Mouse (Mus musculus) CH12.LX (cell line): ENCODE data around the gene Mkrn1. TPM values are rescaled to one million over a fixed set of nuclear protein-coding genes. Genes with fewer than 3 reads are reported as not detected.

ENCODE experiments used
- DNase-seq: peaks from one replicate; pipeline ENCODE4 v3.0.0-alpha.2; 2013; ENCODE audit errors: extremely low read depth
- H3K27ac ChIP-seq: 2 replicates; pipeline ENCODE4 v1.5.1; 2012; ENCODE audit warnings: low read depth, mild to moderate bottlenecking, control low read depth, moderate library complexity; ENCODE audit not compliant: insufficient read depth
- H3K27me3 ChIP-seq: replicated peaks from 2 replicates; pipeline ENCODE3; 2012; ENCODE audit warnings: inconsistent platforms
- H3K36me3 ChIP-seq, 2 experiments: replicated peaks in 1 of 2; 2 replicates each; pipeline versions ENCODE3 to v1.6.1; 2012; ENCODE audit warnings: inconsistent platforms in 1 of 2, low read length in 1 of 2, mild to moderate bottlenecking in 1 of 2, mixed read lengths in 1 of 2, moderate library complexity in 1 of 2; ENCODE audit not compliant: control insufficient read depth in 1 of 2, insufficient read depth in 1 of 2
- H3K4me1 ChIP-seq, 2 experiments: 2 replicates each; pipeline ENCODE4 v1.6.1; 2012; ENCODE audit warnings: inconsistent platforms in 1 of 2, moderate library complexity in 1 of 2; ENCODE audit not compliant: insufficient read depth in 2 of 2, control insufficient read depth in 1 of 2
- H3K4me2 ChIP-seq: 2 replicates; pipeline ENCODE4 v1.6.1; 2012; ENCODE audit warnings: low read depth, mild to moderate bottlenecking, control low read depth; ENCODE audit not compliant: poor library complexity, insufficient read depth, severe bottlenecking
- H3K4me3 ChIP-seq, 3 experiments: fragments of 150-350 bp in 1 of 3; sonication (generic) in 1 of 3; replicated peaks in 1 of 3; 2 replicates each; pipeline versions ENCODE3 to v1.5.1; 2011 to 2012; ENCODE audit warnings: low read depth in 2 of 3, low read length in 2 of 3, mild to moderate bottlenecking in 2 of 3, moderate library complexity in 2 of 3, control low read depth in 1 of 3, improper control_type of control experiment in 1 of 3, inconsistent platforms in 1 of 3, mixed read lengths in 1 of 3; ENCODE audit not compliant: poor library complexity in 1 of 3
- H3K79me2 ChIP-seq: replicated peaks from 2 replicates; pipeline ENCODE4 v1.6.1; 2012; ENCODE audit warnings: mild to moderate bottlenecking, moderate library complexity; ENCODE audit not compliant: control insufficient read depth, poor library complexity, insufficient read depth, severe bottlenecking; ENCODE audit errors: extremely low read depth
- H3K9ac ChIP-seq: 2 replicates; pipeline ENCODE4 v1.6.1; 2012; ENCODE audit warnings: low read depth, mild to moderate bottlenecking, control low read depth, moderate library complexity; ENCODE audit not compliant: insufficient read depth
- H3K9me3 ChIP-seq: replicated peaks from 2 replicates; pipeline ENCODE3; 2012; ENCODE audit warnings: low read length, inconsistent platforms, mixed read lengths
- CHD1 ChIP-seq: IDR thresholded peaks from 2 replicates; pipeline ENCODE4 v1.6.1; 2012; ENCODE audit warnings: low read depth, low read length, improper control_type of control experiment, inconsistent platforms
- CHD2 ChIP-seq: IDR thresholded peaks from 2 replicates; pipeline ENCODE4 v1.6.1; 2011; ENCODE audit warnings: low read length, improper control_type of control experiment
- CTCF ChIP-seq, 2 experiments: IDR thresholded peaks in 1 of 2; conservative IDR thresholded peaks in 1 of 2; 2 replicates each; pipeline ENCODE4 v1.5.1; 2011 to 2012; ENCODE audit warnings: low read depth in 2 of 2, low read length in 2 of 2, improper control_type of control experiment in 1 of 2, inconsistent platforms in 1 of 2, mild to moderate bottlenecking in 1 of 2, moderate library complexity in 1 of 2
- ELF1 ChIP-seq: IDR thresholded peaks from 2 replicates; pipeline ENCODE4 v1.6.1; 2014; ENCODE audit warnings: low read depth, mild to moderate bottlenecking, inconsistent platforms, low read length, improper control_type of control experiment
- JUN ChIP-seq: IDR thresholded peaks from 2 replicates; pipeline ENCODE4 v1.6.1; 2011; ENCODE audit warnings: low read depth, mild to moderate bottlenecking, low read length, improper control_type of control experiment, moderate library complexity; ENCODE audit not compliant: insufficient read depth
- JUND ChIP-seq: conservative IDR thresholded peaks from 2 replicates; pipeline ENCODE4 v1.6.1; 2011; ENCODE audit warnings: low read depth, low read length, improper control_type of control experiment
- KAT2A ChIP-seq: IDR thresholded peaks from 2 replicates; pipeline ENCODE4 v1.6.1; 2012; ENCODE audit warnings: low read length, improper control_type of control experiment, inconsistent platforms; ENCODE audit not compliant: insufficient replicate concordance
- MEF2A ChIP-seq: IDR thresholded peaks from 2 replicates; pipeline ENCODE4 v1.6.1; 2014; ENCODE audit warnings: low read depth, mild to moderate bottlenecking, inconsistent platforms, low read length, improper control_type of control experiment, borderline replicate concordance
- MXI1 ChIP-seq: IDR thresholded peaks from 2 replicates; pipeline ENCODE4 v1.6.1; 2011; ENCODE audit warnings: mild to moderate bottlenecking, low read depth, low read length, improper control_type of control experiment
- MYC ChIP-seq: IDR thresholded peaks from 2 replicates; pipeline ENCODE4 v1.6.1; 2011; ENCODE audit warnings: low read depth, mild to moderate bottlenecking, improper control_type of control experiment, low read length
- NELFE ChIP-seq: IDR thresholded peaks from 2 replicates; pipeline ENCODE4 v1.6.1; 2011; ENCODE audit warnings: low read depth, low read length, improper control_type of control experiment
- NRF1 ChIP-seq: IDR thresholded peaks from 2 replicates; pipeline ENCODE4 v1.6.1; 2014; ENCODE audit warnings: low read depth, mild to moderate bottlenecking, inconsistent platforms, low read length, improper control_type of control experiment, moderate library complexity
- PAX5 ChIP-seq: IDR thresholded peaks from 2 replicates; pipeline ENCODE4 v1.6.1; 2012; ENCODE audit warnings: low read length, inconsistent platforms, mixed read lengths
- SIN3A ChIP-seq: IDR thresholded peaks from 2 replicates; pipeline ENCODE4 v1.6.1; 2012; ENCODE audit warnings: low read length, improper control_type of control experiment, inconsistent platforms
- TBP ChIP-seq: conservative IDR thresholded peaks from 2 replicates; pipeline ENCODE4 v1.6.1; 2011; ENCODE audit warnings: low read depth, low read length, improper control_type of control experiment
- UBTF ChIP-seq: IDR thresholded peaks from 2 replicates; pipeline ENCODE4 v1.6.1; 2012; ENCODE audit warnings: low read depth, mild to moderate bottlenecking, inconsistent platforms, low read length, improper control_type of control experiment, moderate library complexity
- ZC3H11A ChIP-seq: IDR thresholded peaks from 2 replicates; pipeline ENCODE4 v1.6.1; 2012; ENCODE audit warnings: low read depth, mild to moderate bottlenecking, inconsistent platforms, low read length, improper control_type of control experiment
- dilution Hi-C: fragments of 300-500 bp; cut with MboI; formaldehyde crosslinking; loops from 2 replicates; pipeline ENCODE4 v1.14.3; 2020; ENCODE audit warnings: low sequenced_read_pairs; ENCODE audit not compliant: extremely low pct_unique_long_range_greater_than_20kb, extremely low pct_ligation_motif_present
- in situ Hi-C: fragments of 300-500 bp; cut with MboI; formaldehyde crosslinking; loops from 3 replicates; pipeline ENCODE4 v1.14.3; 2019; ENCODE audit warnings: low sequenced_read_pairs, low pct_ligation_motif_present, low pct_unique_long_range_greater_than_20kb, mixed read lengths
- polyA plus RNA-seq: library from polyadenylated mRNA; unstranded; fragments of >175 nt; gene quantifications from 2 replicates; pipeline ENCODE4 v1.2.1, GENCODE M21; 2012; ENCODE audit warnings: low read depth; ENCODE audit not compliant: insufficient read length
- total RNA-seq, 2 experiments: library from RNA; depleted of rRNA; stranded (reverse); fragments of 300-350 nt in 1 of 2; fragments of >200 nt in 1 of 2; gene quantifications; 2 replicates each; pipeline ENCODE4 v1.2.3; 2012 to 2014

The Mkrn1 gene
- total and polyA plus RNA-seq, 3 experiments = 39.3 to 50.3 (median 43.7) TPM

DNA sequence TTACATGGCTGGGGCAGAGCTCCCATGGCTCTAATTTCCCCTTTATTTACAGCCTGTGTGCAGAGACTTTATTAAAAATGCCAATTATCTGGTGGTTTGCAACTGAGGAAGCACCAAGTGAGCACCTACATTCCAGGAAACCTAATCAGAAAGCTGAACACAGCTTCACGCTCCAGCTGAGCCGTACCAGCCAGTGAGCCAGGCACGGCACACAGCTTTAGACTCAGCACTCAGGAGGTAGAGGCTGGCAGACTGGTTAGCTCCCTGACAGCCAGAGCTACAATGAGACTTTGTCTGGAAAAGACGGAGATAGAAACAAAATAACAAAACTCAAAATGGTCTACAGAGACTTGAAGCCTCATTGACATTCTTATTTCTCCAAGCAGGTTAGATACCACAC is 24.8 kb downstream of the Mkrn1 start:
- TF ChIP-seq ZC3H11A = no peak
- no peak for TF ChIP-seq KAT2A
- TF ChIP-seq JUN = no peak
- TF ChIP-seq NELFE = no peak
- TF ChIP-seq UBTF = no peak
- TF ChIP-seq CTCF (conservative IDR thresholded peaks at IDR 0.05 in 1 of 2, IDR thresholded peaks at IDR 0.05 in 1 of 2; ENCODE audit: low read depth in 2 of 2, low read length in 2 of 2) = no peak
- TF ChIP-seq TBP = no peak
- no peak for TF ChIP-seq MEF2A
- TF ChIP-seq MYC = no peak
- no peak for TF ChIP-seq PAX5
- no peaks in the 10 kb centered on the region for H3K9me3 ChIP-seq
- no peak overlapping the region for H3K27ac ChIP-seq
- H3K36me3 ChIP-seq = peaks cover 22 to 47% of the 10 kb centered on the region in 2 experiments
- no peak overlapping the region for H3K4me2 ChIP-seq
- in situ Hi-C loops (no loop called here), dilution Hi-C loops (no loop called here)
- DNase-seq = no peak
- no peak overlapping the region for H3K9ac ChIP-seq
- peaks cover 7 to 18% of the 10 kb centered on the region in 2 experiments for H3K4me1 ChIP-seq
- H3K4me3 ChIP-seq = no peak overlapping the region
- no peaks in the 10 kb centered on the region for H3K27me3 ChIP-seq
- H3K79me2 ChIP-seq = no peaks in the 10 kb centered on the region

DNA sequence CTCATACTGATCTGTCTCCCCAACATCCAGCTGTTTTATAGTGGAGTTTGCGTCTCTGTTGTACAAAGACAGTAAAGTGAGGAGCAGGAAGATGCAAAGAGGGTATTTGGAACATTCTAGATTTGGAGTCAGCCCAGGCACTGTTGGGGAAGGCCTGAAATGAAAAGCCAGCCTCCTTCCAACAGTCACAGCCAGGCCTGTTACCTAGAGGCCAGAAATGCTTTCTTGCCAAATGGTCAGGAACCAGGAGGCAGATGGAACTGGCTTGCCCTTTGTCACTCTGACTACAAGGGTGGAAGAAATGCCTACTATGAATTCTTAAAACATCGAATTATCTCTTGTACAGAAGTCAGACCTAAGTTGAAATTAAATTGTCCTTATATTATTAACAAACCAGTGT is 30.3 kb downstream of the Mkrn1 start:
- in situ Hi-C loops = no loop called here
- no peak overlapping the region for H3K4me3 ChIP-seq
- H3K36me3 ChIP-seq = peaks cover 9 to 11% of the 10 kb centered on the region in 2 experiments
- DNase-seq = no peak
- H3K79me2 ChIP-seq = no peaks in the 10 kb centered on the region
- H3K4me2 ChIP-seq = no peak overlapping the region
- H3K4me1 ChIP-seq = no peaks in the 10 kb centered on the region
- dilution Hi-C loops = no loop called here
- no peaks in the 10 kb centered on the region for H3K9me3 ChIP-seq
- H3K27me3 ChIP-seq = no peaks in the 10 kb centered on the region
- H3K9ac ChIP-seq = no peak overlapping the region
- H3K27ac ChIP-seq = no peak overlapping the region
- TF ChIP-seq CHD2 (no peak), KAT2A (no peak)

DNA sequence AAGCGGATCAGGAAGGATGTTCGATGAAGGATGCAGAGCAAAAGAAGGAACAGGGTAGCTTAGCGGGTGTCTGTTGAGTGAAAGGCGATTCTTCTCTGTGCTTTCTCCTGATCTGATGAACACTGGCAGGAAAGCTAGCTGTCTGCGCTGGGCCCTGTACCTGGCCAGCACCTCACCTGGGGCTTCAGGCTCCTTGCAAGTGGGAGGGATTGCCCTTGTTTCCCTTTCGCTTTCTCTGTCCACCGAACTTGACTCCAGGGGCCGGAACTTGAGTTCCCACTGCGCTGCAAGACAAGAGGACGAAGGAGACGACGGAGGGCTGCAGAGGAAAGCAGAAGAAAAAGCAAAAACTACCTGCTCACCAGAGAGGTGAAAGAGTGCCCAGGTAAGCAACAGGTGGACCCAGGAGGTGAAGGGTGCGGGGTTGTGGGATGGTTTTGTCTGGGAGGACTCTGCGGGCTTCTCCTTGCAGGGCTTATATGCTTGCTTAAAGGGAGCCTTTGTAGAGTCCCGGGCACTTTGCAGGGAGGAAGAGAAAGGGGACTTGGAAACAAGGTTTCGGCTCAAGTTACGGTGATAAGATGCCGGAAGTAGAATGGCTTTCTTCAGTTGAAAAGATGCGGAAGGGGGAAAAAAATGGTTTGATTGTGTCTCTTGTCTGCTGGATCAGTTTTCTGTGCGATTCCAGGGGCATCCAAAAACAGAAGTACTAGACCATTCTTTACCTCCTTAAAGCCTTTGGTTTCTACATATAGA is 39.0 kb downstream of the Mkrn1 start, which contains the start of gene Rab19:
Rab19 (plus strand) TSS at position 51 of the 756 bp plus-strand sequence.
- peaks cover 8 to 31% of the 10 kb centered on the region in 2 experiments for H3K4me1 ChIP-seq
- H3K9me3 ChIP-seq = no peaks in the 10 kb centered on the region
- TF ChIP-seq SIN3A (peak; percentile 46), KAT2A (no peak), MXI1 (0 out of 2 replicates have a peak, but pooled peaks have one; percentile 21), TBP (no peak), UBTF (no peak), NRF1 (no peak), JUND (no peak), ELF1 (peak; percentile 66), CHD1 (no peak), NELFE (0 out of 2 replicates have a peak, but pooled peaks have one; percentile 23)
- peak within 1 kb of the TSS in 2 of 3 experiments; percentile 48 to 63 for H3K4me3 ChIP-seq
- no peaks in the 10 kb centered on the region for H3K79me2 ChIP-seq
- H3K36me3 ChIP-seq = no peaks in the 10 kb centered on the region
- in situ Hi-C loops = no loop called here
- H3K27ac ChIP-seq = peak within 1 kb of the TSS; percentile 52
- dilution Hi-C loops = no loop called here
- H3K4me2 ChIP-seq = peak within 1 kb of the TSS; percentile 88
- H3K9ac ChIP-seq = peak within 1 kb of the TSS; percentile 29
- no peaks in the 10 kb centered on the region for H3K27me3 ChIP-seq
- DNase-seq = no peak
